Mouse (Mus musculus) embryonic fibroblast, embryonic 13.5 days (primary cell): ENCODE measurements at regions not wholly inside any gene's neighbourhood (a gene's known extent, or its start where the extent isn't known, plus 50 kb on each side); places are given as distances from the start of the nearest gene placed in this dataset.

Source experiments
- CTCF ChIP-seq: IDR thresholded peaks from 2 replicates; pipeline ENCODE4 v1.5.1; 2011; ENCODE audit warnings: mild to moderate bottlenecking, control low read depth, low read length, moderate library complexity, borderline replicate concordance; ENCODE audit not compliant: insufficient read depth
- POLR2A ChIP-seq: IDR thresholded peaks from 2 replicates; pipeline ENCODE4 v1.6.1; 2011; ENCODE audit warnings: low read depth, mild to moderate bottlenecking, control low read depth, low read length, moderate library complexity

- TF ChIP-seq CTCF (no peak), POLR2A (no peak)
These were observed 89.6 kb upstream of the Galnt18 start for GRCm38 (mm10) chr7:111869337-111869736.
